Mouse (Mus musculus): ENCODE measurements at regions not wholly inside any gene's neighbourhood (a gene's known extent, or its start where the extent isn't known, plus 50 kb on each side); places are given as distances from the start of the nearest gene placed in this dataset.

GRCm38 (mm10) chr9:14081138-14081537 is 193.7 kb upstream of the Sesn3 start:
- DNase-seq (ENCODE audit: low read depth, low spot score), result no peak
- Histone ChIP-seq H3K36me3 (ENCODE audit: control insufficient read depth, insufficient read depth, low read length, poor library complexity, severe bottlenecking) (no peaks in the 10 kb centered on the region), H3K27me3 (ENCODE audit: control insufficient read depth, insufficient read depth, low read length, poor library complexity, severe bottlenecking) (no peaks in the 10 kb centered on the region)

GRCm38 (mm10) chr9:14086201-14086600 is 188.7 kb upstream of the Sesn3 start:
- no peaks in the 10 kb centered on the region for H3K36me3 ChIP-seq (ENCODE audit: control insufficient read depth, insufficient read depth, low read length, poor library complexity, severe bottlenecking)
- no peak for DNase-seq (ENCODE audit: low read depth, low spot score)
- H3K27me3 ChIP-seq (ENCODE audit: control insufficient read depth, insufficient read depth, low read length, poor library complexity, severe bottlenecking), result no peaks in the 10 kb centered on the region

GRCm38 (mm10) chr9:14086611-14087010 is 188.3 kb upstream of the Sesn3 start:
- DNase-seq (ENCODE audit: low read depth, low spot score), result no peak
- Histone ChIP-seq H3K36me3 (ENCODE audit: control insufficient read depth, insufficient read depth, low read length, poor library complexity, severe bottlenecking) (no peaks in the 10 kb centered on the region), H3K27me3 (ENCODE audit: control insufficient read depth, insufficient read depth, low read length, poor library complexity, severe bottlenecking) (no peaks in the 10 kb centered on the region)

GRCm38 (mm10) chr9:14087874-14088273 is 187.0 kb upstream of the Sesn3 start:
- H3K27me3 ChIP-seq (ENCODE audit: control insufficient read depth, insufficient read depth, low read length, poor library complexity, severe bottlenecking), result no peaks in the 10 kb centered on the region
- peak; percentile 64 for DNase-seq (ENCODE audit: low read depth, low spot score)
- no peaks in the 10 kb centered on the region for H3K36me3 ChIP-seq (ENCODE audit: control insufficient read depth, insufficient read depth, low read length, poor library complexity, severe bottlenecking)

- DNase-seq (ENCODE audit: low read depth, low spot score), result no peak
- no peaks in the 10 kb centered on the region for H3K27me3 ChIP-seq (ENCODE audit: control insufficient read depth, insufficient read depth, low read length, poor library complexity, severe bottlenecking)
- no peaks in the 10 kb centered on the region for H3K36me3 ChIP-seq (ENCODE audit: control insufficient read depth, insufficient read depth, low read length, poor library complexity, severe bottlenecking)
Observed at GRCm38 (mm10) chr9:14089791-14090256, 185.0 kb upstream of the Sesn3 start.

- Histone ChIP-seq H3K36me3 (ENCODE audit: control insufficient read depth, insufficient read depth, low read length, poor library complexity, severe bottlenecking) (no peaks in the 10 kb centered on the region), H3K27me3 (ENCODE audit: control insufficient read depth, insufficient read depth, low read length, poor library complexity, severe bottlenecking) (no peaks in the 10 kb centered on the region)
- DNase-seq (ENCODE audit: low read depth, low spot score), result peak; percentile 43
Observed at GRCm38 (mm10) chr9:14090454-14090853, 184.4 kb upstream of the Sesn3 start.

- H3K27me3 ChIP-seq (ENCODE audit: control insufficient read depth, insufficient read depth, low read length, poor library complexity, severe bottlenecking), result no peaks in the 10 kb centered on the region
- H3K36me3 ChIP-seq (ENCODE audit: control insufficient read depth, insufficient read depth, low read length, poor library complexity, severe bottlenecking), result no peaks in the 10 kb centered on the region
- peak; percentile 47 for DNase-seq (ENCODE audit: low read depth, low spot score)
Observed at GRCm38 (mm10) chr9:14091099-14091930, 183.6 kb upstream of the Sesn3 start.

GRCm38 (mm10) chr9:14092996-14093442 is 181.8 kb upstream of the Sesn3 start:
- no peaks in the 10 kb centered on the region for H3K36me3 ChIP-seq (ENCODE audit: control insufficient read depth, insufficient read depth, low read length, poor library complexity, severe bottlenecking)
- no peaks in the 10 kb centered on the region for H3K27me3 ChIP-seq (ENCODE audit: control insufficient read depth, insufficient read depth, low read length, poor library complexity, severe bottlenecking)
- DNase-seq (ENCODE audit: low read depth, low spot score), result peak; percentile 57

- H3K27me3 ChIP-seq (ENCODE audit: control insufficient read depth, insufficient read depth, low read length, poor library complexity, severe bottlenecking), result no peaks in the 10 kb centered on the region
- H3K36me3 ChIP-seq (ENCODE audit: control insufficient read depth, insufficient read depth, low read length, poor library complexity, severe bottlenecking), result no peaks in the 10 kb centered on the region
- peak; percentile 70 for DNase-seq (ENCODE audit: low read depth, low spot score)
Observed at GRCm38 (mm10) chr9:14103538-14103937, 171.3 kb upstream of the Sesn3 start.

GRCm38 (mm10) chr9:14104921-14105320 is 169.9 kb upstream of the Sesn3 start:
- no peaks in the 10 kb centered on the region for H3K36me3 ChIP-seq (ENCODE audit: control insufficient read depth, insufficient read depth, low read length, poor library complexity, severe bottlenecking)
- DNase-seq (ENCODE audit: low read depth, low spot score), result no peak
- H3K27me3 ChIP-seq (ENCODE audit: control insufficient read depth, insufficient read depth, low read length, poor library complexity, severe bottlenecking), result no peaks in the 10 kb centered on the region

- no peak for DNase-seq (ENCODE audit: low read depth, low spot score)
- no peaks in the 10 kb centered on the region for H3K27me3 ChIP-seq (ENCODE audit: control insufficient read depth, insufficient read depth, low read length, poor library complexity, severe bottlenecking)
- no peaks in the 10 kb centered on the region for H3K36me3 ChIP-seq (ENCODE audit: control insufficient read depth, insufficient read depth, low read length, poor library complexity, severe bottlenecking)
Observed at GRCm38 (mm10) chr9:14106371-14106770, 168.5 kb upstream of the Sesn3 start.

GRCm38 (mm10) chr9:14108798-14109197 is 166.1 kb upstream of the Sesn3 start:
- H3K27me3 ChIP-seq (ENCODE audit: control insufficient read depth, insufficient read depth, low read length, poor library complexity, severe bottlenecking), result no peaks in the 10 kb centered on the region
- DNase-seq (ENCODE audit: low read depth, low spot score), result no peak
- H3K36me3 ChIP-seq (ENCODE audit: control insufficient read depth, insufficient read depth, low read length, poor library complexity, severe bottlenecking), result no peaks in the 10 kb centered on the region

GRCm38 (mm10) chr9:14109492-14109891 is 165.4 kb upstream of the Sesn3 start:
- Histone ChIP-seq H3K27me3 (ENCODE audit: control insufficient read depth, insufficient read depth, low read length, poor library complexity, severe bottlenecking) (no peaks in the 10 kb centered on the region), H3K36me3 (ENCODE audit: control insufficient read depth, insufficient read depth, low read length, poor library complexity, severe bottlenecking) (no peaks in the 10 kb centered on the region)
- DNase-seq (ENCODE audit: low read depth, low spot score), result no peak

- no peak for DNase-seq (ENCODE audit: low read depth, low spot score)
- H3K27me3 ChIP-seq (ENCODE audit: control insufficient read depth, insufficient read depth, low read length, poor library complexity, severe bottlenecking), result no peaks in the 10 kb centered on the region
- no peaks in the 10 kb centered on the region for H3K36me3 ChIP-seq (ENCODE audit: control insufficient read depth, insufficient read depth, low read length, poor library complexity, severe bottlenecking)
Observed at GRCm38 (mm10) chr9:14111713-14112112, 163.2 kb upstream of the Sesn3 start.

GRCm38 (mm10) chr9:14115521-14115920 is 159.3 kb upstream of the Sesn3 start:
- DNase-seq (ENCODE audit: low read depth, low spot score), result no peak
- no peaks in the 10 kb centered on the region for H3K36me3 ChIP-seq (ENCODE audit: control insufficient read depth, insufficient read depth, low read length, poor library complexity, severe bottlenecking)
- no peaks in the 10 kb centered on the region for H3K27me3 ChIP-seq (ENCODE audit: control insufficient read depth, insufficient read depth, low read length, poor library complexity, severe bottlenecking)
